Mouse (Mus musculus): ENCODE measurements around the gene Habp4. TPM values are rescaled to one million over a fixed set of nuclear protein-coding genes. Genes with fewer than 3 reads are reported as not detected.

Habp4 gene
- polyA plus RNA-seq, 1 experiment from 2014 or later = 42.2 TPM

DNA sequence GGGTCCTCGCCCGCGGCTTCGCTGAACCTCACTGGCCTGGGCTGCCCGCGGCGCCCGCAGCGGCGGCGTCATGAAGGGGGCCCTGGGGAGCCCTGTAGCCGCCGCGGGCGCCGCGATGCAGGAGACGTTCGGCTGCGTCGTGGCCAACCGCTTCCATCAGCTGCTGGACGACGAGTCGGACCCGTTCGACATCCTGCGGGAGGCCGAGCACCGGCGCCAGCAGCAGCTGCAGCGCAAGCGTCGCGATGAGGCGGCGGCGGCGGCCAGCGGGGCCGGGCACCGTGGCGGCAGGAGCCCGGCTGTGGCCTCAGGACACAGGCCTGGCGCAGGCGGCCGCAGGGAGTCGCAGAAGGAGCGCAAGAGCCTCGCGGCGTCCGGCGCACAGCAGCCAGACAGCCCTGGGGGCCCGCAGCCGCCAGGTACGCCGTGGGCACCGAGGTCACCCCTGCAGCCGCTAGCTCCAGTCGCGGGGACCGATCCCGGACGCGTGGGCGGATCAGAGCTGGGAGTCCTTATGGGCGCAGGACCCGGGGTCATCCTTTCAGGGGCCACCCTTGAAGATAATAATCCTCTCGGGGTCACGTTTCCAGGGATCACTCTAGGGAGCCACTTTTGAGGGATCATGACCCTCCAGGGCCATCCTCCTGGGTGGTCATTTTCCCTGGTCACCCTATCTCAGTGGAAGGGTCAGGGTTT, 440 bp downstream of the Habp4 start:
- Histone ChIP-seq H3K27me3 (ENCODE audit: control insufficient read depth, insufficient read depth, low read length) (no peaks in the 10 kb centered on the region), H3K9ac (ENCODE audit: low read depth, low read length) (peak overlapping the region; percentile 80), H3K9me3 (replicated peaks; ENCODE audit: control insufficient read depth, low read length) (peaks cover 2% of the 10 kb centered on the region; the same call in 1 of the 2 replicates), H3K27ac (ENCODE audit: low read depth, low read length) (peak overlapping the region; percentile 88), H3K4me1 (ENCODE audit: control insufficient read depth, insufficient read depth, low read length) (peaks cover 5% of the 10 kb centered on the region; the same call in 1 of the 2 replicates), H3K36me3 (ENCODE audit: control insufficient read depth, insufficient read depth, low read length) (0 out of 2 replicates have a peak, but pooled peaks cover 2% of the 10 kb centered on the region), H3K4me3 (ENCODE audit: low read depth, low read length) (peak overlapping the region; percentile 71), H3K4me2 (peak overlapping the region; percentile 90)
- peak; percentile 72 for ATAC-seq (replicated peaks; ENCODE audit: insufficient number of reproducible peaks, low FRiP score, low TSS enrichment)
- WGBS (ENCODE audit: insufficient replicate concordance) = under 1% methylated on average over 70 of the region's 71 CpGs

DNA sequence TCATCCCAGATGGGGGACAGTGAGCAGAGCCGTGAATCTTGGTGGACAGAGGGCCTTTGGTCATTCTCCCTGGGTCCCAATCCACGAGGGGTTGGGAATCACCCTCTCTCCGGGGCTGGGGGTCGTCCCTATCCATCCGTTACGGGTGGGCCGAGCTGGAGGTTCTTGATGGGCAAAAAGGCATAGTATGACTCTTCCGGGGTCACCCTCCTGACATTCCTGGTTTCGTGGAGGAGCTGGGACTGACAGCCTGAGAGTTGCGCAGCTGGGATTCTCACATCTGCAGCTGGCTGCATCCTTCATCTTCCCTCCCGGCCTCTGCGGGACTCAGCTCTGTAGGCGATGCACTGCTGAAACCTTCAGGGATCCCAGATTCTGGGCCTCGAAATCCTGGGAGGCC, 1.0 kb downstream of the Habp4 start:
- 2% methylated on average over 14 of the region's 14 CpGs for WGBS (ENCODE audit: insufficient replicate concordance)
- 0 out of 2 replicates have a peak, but pooled peaks have one; percentile 3 for ATAC-seq (replicated peaks; ENCODE audit: insufficient number of reproducible peaks, low FRiP score, low TSS enrichment)
- H3K9ac ChIP-seq (ENCODE audit: low read depth, low read length) = peak overlapping the region; percentile 80
- no peaks in the 10 kb centered on the region for H3K27me3 ChIP-seq (ENCODE audit: control insufficient read depth, insufficient read depth, low read length)
- peaks cover 7% of the 10 kb centered on the region for H3K9me3 ChIP-seq (replicated peaks; ENCODE audit: control insufficient read depth, low read length)
- peak overlapping the region; percentile 88; the same call in 1 of the 2 replicates for H3K27ac ChIP-seq (ENCODE audit: low read depth, low read length)
- H3K4me3 ChIP-seq (ENCODE audit: low read depth, low read length) = peak overlapping the region; percentile 71
- peaks cover 5% of the 10 kb centered on the region; the same call in 1 of the 2 replicates for H3K4me1 ChIP-seq (ENCODE audit: control insufficient read depth, insufficient read depth, low read length)
- H3K4me2 ChIP-seq = peak overlapping the region; percentile 90
- peaks cover 6% of the 10 kb centered on the region for H3K36me3 ChIP-seq (ENCODE audit: control insufficient read depth, insufficient read depth, low read length)

DNA sequence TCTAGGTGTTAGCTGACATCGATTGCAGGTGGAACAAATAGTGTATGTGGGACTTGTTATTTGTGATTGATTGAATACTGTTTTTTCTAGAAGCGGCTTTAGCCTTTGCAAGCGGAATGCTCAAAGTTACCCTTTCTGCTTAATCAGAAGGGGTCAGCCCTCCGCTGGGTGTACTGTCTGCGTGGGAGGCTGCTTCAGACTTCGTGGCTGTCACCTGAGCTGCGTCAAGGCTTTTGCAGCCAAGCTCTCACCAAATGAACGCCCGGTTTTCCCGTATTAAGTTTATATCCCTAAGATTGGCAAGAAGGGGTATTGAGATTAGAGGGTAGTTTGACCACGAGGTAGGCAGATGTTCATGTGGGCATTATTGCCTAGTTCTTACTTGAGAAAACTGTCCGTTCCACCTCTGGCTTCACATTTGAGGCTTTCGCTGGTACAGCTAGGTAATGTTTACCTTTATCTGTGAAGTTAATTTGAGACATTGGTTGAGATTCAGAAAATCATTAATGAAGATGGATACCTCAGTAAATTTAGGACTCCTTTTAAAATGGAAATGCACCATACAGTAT, 1.6 kb downstream of the Habp4 start:
- Histone ChIP-seq H3K9ac (ENCODE audit: low read depth, low read length) (peak overlapping the region; percentile 80), H3K9me3 (replicated peaks; ENCODE audit: control insufficient read depth, low read length) (peaks cover 8% of the 10 kb centered on the region), H3K36me3 (ENCODE audit: control insufficient read depth, insufficient read depth, low read length) (peaks cover 8% of the 10 kb centered on the region), H3K4me1 (ENCODE audit: control insufficient read depth, insufficient read depth, low read length) (peaks cover 5% of the 10 kb centered on the region; the same call in 1 of the 2 replicates), H3K27me3 (ENCODE audit: control insufficient read depth, insufficient read depth, low read length) (no peaks in the 10 kb centered on the region), H3K4me3 (ENCODE audit: low read depth, low read length) (peak overlapping the region; percentile 71), H3K4me2 (peak overlapping the region; percentile 90), H3K27ac (ENCODE audit: low read depth, low read length) (no peak overlapping the region)
- no peak for ATAC-seq (replicated peaks; ENCODE audit: insufficient number of reproducible peaks, low FRiP score, low TSS enrichment)
- WGBS (ENCODE audit: insufficient replicate concordance) = 35% methylated on average over 13 of the region's 13 CpGs

DNA sequence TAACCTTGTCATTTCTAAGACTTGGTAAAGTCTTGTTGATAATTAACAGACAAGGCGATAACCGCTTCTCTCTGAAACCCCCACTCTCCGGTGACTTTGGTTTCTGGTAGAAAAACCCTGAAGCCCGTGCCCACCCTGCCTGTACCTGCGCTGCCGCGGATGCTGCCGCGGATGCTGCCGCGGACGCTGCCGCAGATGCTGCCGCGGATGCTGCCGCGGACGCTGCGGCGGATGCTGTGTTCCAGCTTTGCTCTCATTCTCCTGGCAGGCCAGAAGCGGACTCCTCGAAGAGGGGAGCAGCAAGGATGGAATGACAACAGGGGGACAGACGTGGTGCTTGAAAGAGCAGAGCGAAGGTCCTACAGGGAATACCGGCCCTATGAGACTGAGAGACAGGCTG, 8.1 kb downstream of the Habp4 start:
- Histone ChIP-seq H3K27ac (ENCODE audit: low read depth, low read length) (no peak overlapping the region), H3K9me3 (replicated peaks; ENCODE audit: control insufficient read depth, low read length) (peaks cover 48% of the 10 kb centered on the region), H3K9ac (ENCODE audit: low read depth, low read length) (no peak overlapping the region), H3K27me3 (ENCODE audit: control insufficient read depth, insufficient read depth, low read length) (no peaks in the 10 kb centered on the region), H3K4me1 (ENCODE audit: control insufficient read depth, insufficient read depth, low read length) (no peaks in the 10 kb centered on the region), H3K4me2 (no peak overlapping the region), H3K36me3 (ENCODE audit: control insufficient read depth, insufficient read depth, low read length) (peaks cover 50% of the 10 kb centered on the region), H3K4me3 (ENCODE audit: low read depth, low read length) (no peak overlapping the region)
- 95% methylated on average over 25 of the region's 25 CpGs for WGBS (ENCODE audit: insufficient replicate concordance)
- ATAC-seq (replicated peaks; ENCODE audit: insufficient number of reproducible peaks, low FRiP score, low TSS enrichment) = no peak

DNA sequence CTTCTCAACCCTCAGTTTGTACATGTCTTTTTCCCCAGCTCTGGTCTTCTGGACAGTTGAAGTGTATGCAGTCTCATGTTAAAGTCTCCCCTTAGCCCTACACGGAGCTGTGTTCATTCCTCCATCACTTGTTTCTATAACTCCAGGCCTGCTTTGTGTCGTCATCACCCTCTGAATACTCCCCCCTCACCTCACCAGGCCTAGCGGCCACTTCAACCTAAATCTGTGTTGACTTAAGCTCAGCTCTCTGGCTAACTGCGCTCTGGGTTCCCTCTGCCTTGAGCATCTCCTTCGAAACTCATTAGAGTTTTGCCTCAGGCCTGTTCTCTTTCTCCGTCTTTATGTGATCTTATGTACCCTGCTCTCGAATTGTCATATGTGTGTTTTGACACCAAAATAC, 16.4 kb downstream of the Habp4 start:
- WGBS (ENCODE audit: insufficient replicate concordance) = 62% methylated on average over 7 of the region's 7 CpGs
- Histone ChIP-seq H3K9ac (ENCODE audit: low read depth, low read length) (no peak overlapping the region), H3K27me3 (ENCODE audit: control insufficient read depth, insufficient read depth, low read length) (no peaks in the 10 kb centered on the region), H3K4me3 (ENCODE audit: low read depth, low read length) (no peak overlapping the region), H3K4me1 (ENCODE audit: control insufficient read depth, insufficient read depth, low read length) (peaks cover 7% of the 10 kb centered on the region; the same call in 1 of the 2 replicates), H3K9me3 (replicated peaks; ENCODE audit: control insufficient read depth, low read length) (no peaks in the 10 kb centered on the region; the same call in 1 of the 2 replicates), H3K27ac (ENCODE audit: low read depth, low read length) (no peak overlapping the region), H3K36me3 (ENCODE audit: control insufficient read depth, insufficient read depth, low read length) (peaks cover 10% of the 10 kb centered on the region; the same call in 1 of the 2 replicates), H3K4me2 (no peak overlapping the region)
- no peak for ATAC-seq (replicated peaks; ENCODE audit: insufficient number of reproducible peaks, low FRiP score, low TSS enrichment)

DNA sequence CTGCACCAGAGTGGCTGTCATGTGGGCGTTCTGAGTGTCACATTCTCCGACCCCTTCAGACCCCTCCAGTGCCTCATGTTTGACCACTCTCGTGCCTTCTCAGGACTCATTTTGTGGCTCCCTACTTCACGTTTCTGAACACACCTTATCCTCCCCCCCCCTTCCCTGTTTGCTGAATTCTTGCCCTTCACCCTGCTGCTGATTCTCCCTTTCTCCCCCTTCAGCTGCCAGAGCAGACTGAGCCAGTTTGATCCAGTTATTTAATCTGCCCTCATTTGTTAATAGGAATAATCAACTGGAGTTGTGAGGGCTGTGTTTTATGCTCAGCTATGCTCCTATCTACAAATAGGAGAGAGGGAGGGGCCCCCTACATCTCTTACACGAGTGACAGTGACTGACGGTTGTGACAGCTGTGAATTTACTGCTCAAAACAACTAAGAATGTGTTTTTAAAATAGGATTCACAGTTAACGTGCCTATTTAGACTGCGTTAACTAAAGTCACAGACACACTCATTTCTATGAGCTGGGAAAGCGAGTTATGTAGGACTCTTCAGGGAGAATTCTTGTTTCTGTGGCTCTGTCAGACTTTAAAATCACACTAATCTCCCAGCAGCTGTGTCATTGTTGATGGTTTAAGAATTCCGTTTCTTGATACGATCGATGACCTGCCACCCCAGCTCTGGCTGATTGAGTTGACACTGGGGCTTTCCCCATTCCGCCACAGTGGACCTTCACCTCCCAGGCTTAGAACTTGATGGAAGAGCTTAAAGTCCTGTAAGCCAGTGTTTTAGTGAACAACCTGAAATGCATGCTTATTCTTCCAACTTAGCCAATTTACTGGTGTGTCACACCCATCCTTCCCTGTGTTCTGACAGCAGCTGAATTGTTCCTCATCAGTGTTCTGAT, 17.4 kb downstream of the Habp4 start:
- no peak overlapping the region for H3K27ac ChIP-seq (ENCODE audit: low read depth, low read length)
- no peak for ATAC-seq (replicated peaks; ENCODE audit: insufficient number of reproducible peaks, low FRiP score, low TSS enrichment)
- H3K27me3 ChIP-seq (ENCODE audit: control insufficient read depth, insufficient read depth, low read length) = no peaks in the 10 kb centered on the region
- H3K9ac ChIP-seq (ENCODE audit: low read depth, low read length) = no peak overlapping the region
- peaks cover 7% of the 10 kb centered on the region; the same call in 1 of the 2 replicates for H3K36me3 ChIP-seq (ENCODE audit: control insufficient read depth, insufficient read depth, low read length)
- peaks cover 7% of the 10 kb centered on the region; the same call in 1 of the 2 replicates for H3K4me1 ChIP-seq (ENCODE audit: control insufficient read depth, insufficient read depth, low read length)
- WGBS (ENCODE audit: insufficient replicate concordance) = 64% methylated on average over 13 of the region's 13 CpGs
- no peak overlapping the region for H3K4me3 ChIP-seq (ENCODE audit: low read depth, low read length)
- H3K9me3 ChIP-seq (replicated peaks; ENCODE audit: control insufficient read depth, low read length) = no peaks in the 10 kb centered on the region; the same call in 1 of the 2 replicates
- no peak overlapping the region for H3K4me2 ChIP-seq

DNA sequence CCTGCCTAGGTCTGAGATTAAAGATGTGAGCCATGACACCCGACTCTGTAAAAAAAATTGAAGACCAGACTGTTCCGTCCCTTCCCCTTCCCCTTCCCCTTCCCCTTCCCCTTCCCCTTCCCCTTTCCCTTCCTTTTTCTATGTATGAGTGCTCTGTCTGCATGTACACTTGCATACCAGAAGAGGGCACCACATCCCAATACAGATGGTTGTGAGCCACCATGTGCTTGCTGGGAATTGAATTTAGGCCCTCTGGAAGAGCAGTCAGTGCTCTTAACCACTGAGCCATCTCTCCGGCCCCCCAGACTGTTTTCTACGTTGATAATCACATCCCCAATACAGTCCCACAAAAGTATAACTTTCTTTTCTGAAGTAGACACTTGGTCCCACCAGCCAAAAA, 18.7 kb downstream of the Habp4 start:
- 80% methylated on average over 4 of the region's 4 CpGs for WGBS (ENCODE audit: insufficient replicate concordance)
- H3K27ac ChIP-seq (ENCODE audit: low read depth, low read length) = no peak overlapping the region

DNA sequence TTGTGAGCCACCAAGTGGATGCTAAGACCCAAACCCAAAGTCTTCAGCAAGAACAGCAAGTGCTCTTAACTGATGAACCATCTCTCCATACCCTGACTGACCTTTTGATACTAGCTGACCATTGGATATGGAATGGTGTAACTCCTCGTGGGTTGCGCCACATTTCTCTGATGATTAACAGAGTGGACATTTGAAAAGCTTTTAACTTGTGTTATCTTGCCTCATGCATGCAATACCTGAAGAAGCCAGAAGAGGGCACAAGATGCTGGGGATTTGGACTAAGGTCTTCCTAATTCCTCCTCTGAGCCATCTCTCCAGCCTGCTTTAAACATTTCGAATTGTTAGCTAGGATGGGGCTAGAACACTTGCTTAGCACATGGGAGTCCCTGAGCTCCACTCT, 19.3 kb downstream of the Habp4 start:
- Histone ChIP-seq H3K9me3 (replicated peaks; ENCODE audit: control insufficient read depth, low read length) (no peaks in the 10 kb centered on the region; the same call in 1 of the 2 replicates), H3K9ac (ENCODE audit: low read depth, low read length) (no peak overlapping the region), H3K4me3 (ENCODE audit: low read depth, low read length) (no peak overlapping the region), H3K36me3 (ENCODE audit: control insufficient read depth, insufficient read depth, low read length) (peaks cover 2% of the 10 kb centered on the region; the same call in 1 of the 2 replicates), H3K27ac (ENCODE audit: low read depth, low read length) (no peak overlapping the region), H3K27me3 (ENCODE audit: control insufficient read depth, insufficient read depth, low read length) (no peaks in the 10 kb centered on the region), H3K4me1 (ENCODE audit: control insufficient read depth, insufficient read depth, low read length) (peaks cover 7% of the 10 kb centered on the region; the same call in 1 of the 2 replicates), H3K4me2 (no peak overlapping the region)
- WGBS (ENCODE audit: insufficient replicate concordance) = 78% methylated on average over 3 of the region's 3 CpGs
- no peak for ATAC-seq (replicated peaks; ENCODE audit: insufficient number of reproducible peaks, low FRiP score, low TSS enrichment)

More for the DNA sequence above, 18.7 kb downstream of the Habp4 start:
- H3K9me3 ChIP-seq (replicated peaks; ENCODE audit: control insufficient read depth, low read length) = no peaks in the 10 kb centered on the region; the same call in 1 of the 2 replicates
- no peak overlapping the region for H3K4me2 ChIP-seq
- H3K27me3 ChIP-seq (ENCODE audit: control insufficient read depth, insufficient read depth, low read length) = no peaks in the 10 kb centered on the region
- no peak overlapping the region for H3K4me3 ChIP-seq (ENCODE audit: low read depth, low read length)
- H3K4me1 ChIP-seq (ENCODE audit: control insufficient read depth, insufficient read depth, low read length) = peaks cover 7% of the 10 kb centered on the region; the same call in 1 of the 2 replicates
- no peak for ATAC-seq (replicated peaks; ENCODE audit: insufficient number of reproducible peaks, low FRiP score, low TSS enrichment)
- no peak overlapping the region for H3K9ac ChIP-seq (ENCODE audit: low read depth, low read length)
- peaks cover 3% of the 10 kb centered on the region; the same call in 1 of the 2 replicates for H3K36me3 ChIP-seq (ENCODE audit: control insufficient read depth, insufficient read depth, low read length)
